Mouse (Mus musculus): Measurements from ENCODE around the gene Gjb5.

The Gjb5 gene

GRCm38 (mm10) chr4:127311561-127311960, 46.4 kb downstream of the Gjb5 start:
- no peak for DNase-seq (ENCODE audit: low spot score in 2 of 2)

- no peak for DNase-seq (ENCODE audit: low spot score in 2 of 2)
These were observed 51.1 kb downstream of the Gjb5 start for GRCm38 (mm10) chr4:127306915-127307314.

All from frontal cortex, postnatal 14 days (tissue).